Mouse (Mus musculus) MEL (cell line): ENCODE results near the gene Chd6. TPM values are rescaled to one million over a fixed set of nuclear protein-coding genes. Genes with fewer than 3 reads are reported as not detected.

Experiments used
- DNase-seq: peaks from one replicate; pipeline ENCODE4 v3.0.0; 2011; ENCODE audit warnings: low read depth, low spot score
- H3K27ac ChIP-seq: 2 replicates; pipeline ENCODE4 v1.5.1; 2012; ENCODE audit warnings: low read depth, mild to moderate bottlenecking, control low read depth, low read length, moderate library complexity; ENCODE audit not compliant: control insufficient read depth
- H3K27me3 ChIP-seq, 2 experiments: fragments of 150-350 bp in 1 of 2; sonication (generic) in 1 of 2; 2 replicates each; pipeline ENCODE4 v1.6.1; 2012; ENCODE audit warnings: low read length in 2 of 2, mild to moderate bottlenecking in 2 of 2, improper control_type of control experiment in 1 of 2, moderate library complexity in 1 of 2; ENCODE audit not compliant: insufficient read depth in 2 of 2, control insufficient read depth in 1 of 2
- H3K36me3 ChIP-seq, 2 experiments: 2 replicates each; pipeline ENCODE4 v1.6.1; 2012 to 2014; ENCODE audit warnings: low read length in 2 of 2, improper control_type of control experiment in 1 of 2, inconsistent platforms in 1 of 2, mild to moderate bottlenecking in 1 of 2; ENCODE audit not compliant: insufficient read depth in 2 of 2, control insufficient read depth in 1 of 2
- H3K4me1 ChIP-seq, 2 experiments: fragments of 150-350 bp in 1 of 2; sonication (generic) in 1 of 2; 2 replicates each; pipeline ENCODE4 v1.6.1; 2012; ENCODE audit warnings: low read length in 2 of 2, improper control_type of control experiment in 1 of 2, mild to moderate bottlenecking in 1 of 2; ENCODE audit not compliant: insufficient read depth in 2 of 2, control insufficient read depth in 1 of 2
- H3K4me3 ChIP-seq, 2 experiments: fragments of 150-350 bp in 1 of 2; sonication (generic) in 1 of 2; 2 replicates each; pipeline ENCODE4 v1.5.1; 2012; ENCODE audit warnings: low read depth in 2 of 2, low read length in 2 of 2, mild to moderate bottlenecking in 2 of 2, moderate library complexity in 2 of 2, control low read depth in 1 of 2, improper control_type of control experiment in 1 of 2; ENCODE audit not compliant: control insufficient read depth in 1 of 2, insufficient read depth in 1 of 2
- H3K79me2 ChIP-seq: 2 replicates; pipeline ENCODE4 v1.6.1; 2012; ENCODE audit warnings: mild to moderate bottlenecking, low read length, moderate library complexity; ENCODE audit not compliant: control insufficient read depth, poor library complexity, insufficient read depth
- H3K9ac ChIP-seq: 2 replicates; pipeline ENCODE4 v1.6.1; 2012; ENCODE audit warnings: low read depth, mild to moderate bottlenecking, control low read depth, low read length, moderate library complexity; ENCODE audit not compliant: control insufficient read depth, poor library complexity, severe bottlenecking
- H3K9me3 ChIP-seq: fragments of 150-350 bp; sonication (generic); replicated peaks from 2 replicates; pipeline ENCODE4 v1.6.1; 2012; ENCODE audit warnings: mild to moderate bottlenecking, low read length, improper control_type of control experiment, moderate library complexity; ENCODE audit not compliant: insufficient read depth
- ELF1 ChIP-seq: IDR thresholded peaks from 2 replicates; pipeline ENCODE4 v1.6.1; 2014; ENCODE audit warnings: low read depth, mild to moderate bottlenecking, inconsistent platforms, low read length, improper control_type of control experiment, moderate library complexity
- GATA1 ChIP-seq: IDR thresholded peaks from 2 replicates; pipeline ENCODE4 v1.6.1; 2011; ENCODE audit warnings: low read depth, low read length, improper control_type of control experiment
- HCFC1 ChIP-seq: IDR thresholded peaks from 2 replicates; pipeline ENCODE4 v1.6.1; 2012; ENCODE audit warnings: low read depth, mild to moderate bottlenecking, inconsistent platforms, low read length, improper control_type of control experiment, moderate library complexity
- KAT2A ChIP-seq: conservative IDR thresholded peaks from 2 replicates; pipeline ENCODE4 v1.6.1; 2012; ENCODE audit warnings: low read depth, low read length, improper control_type of control experiment, inconsistent platforms
- MXI1 ChIP-seq: IDR thresholded peaks from 2 replicates; pipeline ENCODE4 v1.6.1; 2011; ENCODE audit warnings: mild to moderate bottlenecking, low read depth, low read length, improper control_type of control experiment
- MYB ChIP-seq: IDR thresholded peaks from 2 replicates; pipeline ENCODE4 v1.6.1; 2011; ENCODE audit warnings: mild to moderate bottlenecking, low read depth, low read length, improper control_type of control experiment
- MYC ChIP-seq: IDR thresholded peaks from 2 replicates; pipeline ENCODE4 v1.6.1; 2011; ENCODE audit warnings: low read depth, mild to moderate bottlenecking, low read length, improper control_type of control experiment, moderate library complexity
- POLR2AphosphoS2 ChIP-seq: IDR thresholded peaks from 2 replicates; pipeline ENCODE4 v1.6.1; 2011; ENCODE audit warnings: low read length, improper control_type of control experiment
- RAD21 ChIP-seq: IDR thresholded peaks from 2 replicates; pipeline ENCODE4 v1.6.1; 2011; ENCODE audit warnings: mild to moderate bottlenecking, low read depth, low read length, improper control_type of control experiment
- SIN3A ChIP-seq: IDR thresholded peaks from 2 replicates; pipeline ENCODE4 v1.6.1; 2012; ENCODE audit warnings: low read length, improper control_type of control experiment, inconsistent platforms
- TCF12 ChIP-seq: IDR thresholded peaks from 2 replicates; pipeline ENCODE4 v1.6.1; 2014; ENCODE audit warnings: low read depth, mild to moderate bottlenecking, inconsistent platforms, low read length, improper control_type of control experiment, moderate library complexity
- UBTF ChIP-seq: IDR thresholded peaks from 2 replicates; pipeline ENCODE4 v1.6.1; 2012; ENCODE audit warnings: low read depth, mild to moderate bottlenecking, inconsistent platforms, low read length, improper control_type of control experiment, moderate library complexity, borderline replicate concordance; ENCODE audit not compliant: insufficient read depth
- USF2 ChIP-seq, 2 experiments: IDR thresholded peaks; 2 replicates each; pipeline ENCODE4 v1.6.1; 2011 to 2012; ENCODE audit warnings: improper control_type of control experiment in 2 of 2, low read length in 2 of 2, borderline replicate concordance in 1 of 2, inconsistent platforms in 1 of 2, low read depth in 1 of 2, mild to moderate bottlenecking in 1 of 2; ENCODE audit not compliant: insufficient read depth in 1 of 2
- ZC3H11A ChIP-seq: IDR thresholded peaks from 2 replicates; pipeline ENCODE4 v1.6.1; 2012; ENCODE audit warnings: low read depth, mild to moderate bottlenecking, inconsistent platforms, low read length, improper control_type of control experiment
- ZMIZ1 ChIP-seq: IDR thresholded peaks from 2 replicates; pipeline ENCODE4 v1.6.1; 2012; ENCODE audit warnings: low read depth, mild to moderate bottlenecking, inconsistent platforms, low read length, improper control_type of control experiment, moderate library complexity
- ZNF384 ChIP-seq: IDR thresholded peaks from 2 replicates; pipeline ENCODE4 v1.6.1; 2012; ENCODE audit warnings: low read depth, mild to moderate bottlenecking, inconsistent platforms, low read length, improper control_type of control experiment
- polyA plus RNA-seq, 2 experiments: library from polyadenylated mRNA; stranded (reverse) in 1 of 2; unstranded in 1 of 2; fragments of >175 nt in 1 of 2; fragments of >200 nt in 1 of 2; gene quantifications; 2 replicates each; pipeline versions ENCODE4 v1.2.1 to v1.2.4; 2012; ENCODE audit warnings: low replicate concordance in 2 of 2, low read depth in 1 of 2; ENCODE audit not compliant: insufficient read length in 2 of 2, insufficient read depth in 1 of 2, missing spikeins in 1 of 2
- total RNA-seq: library from RNA; depleted of rRNA; stranded (reverse); fragments of 300-350 nt; gene quantifications from 2 replicates; pipeline ENCODE4 v1.2.3, GENCODE M21; 2012

Chd6 gene
- total and polyA plus RNA-seq, 3 experiments: 9.7 to 200 (median 15.4) TPM

DNA sequence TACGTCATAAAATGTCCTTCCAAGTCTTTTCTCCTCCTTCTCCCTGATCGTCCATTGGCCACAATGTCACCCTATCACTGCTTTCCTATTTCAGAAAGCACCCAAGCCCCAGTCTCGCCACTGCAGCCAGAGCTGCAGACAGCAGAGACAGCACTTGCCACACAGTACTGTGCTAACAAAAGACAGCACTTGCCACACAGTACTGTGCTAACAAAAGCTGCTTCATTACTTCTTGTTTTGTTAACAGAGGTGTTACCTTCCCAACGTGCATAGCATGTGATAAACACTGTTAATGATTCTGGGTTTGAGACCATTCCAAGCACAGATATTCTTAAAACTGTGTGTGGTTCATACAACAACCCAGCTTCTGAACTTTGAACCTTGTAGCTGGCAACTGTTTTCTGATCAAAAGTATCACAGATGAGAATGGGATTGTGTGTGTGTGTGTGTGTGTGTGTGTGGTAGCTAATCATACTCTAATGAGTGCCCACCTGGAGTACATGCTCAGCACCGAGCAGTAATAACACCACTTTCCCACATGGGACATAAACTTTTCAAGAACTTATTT is 135.1 kb downstream of the Chd6 start:
- H3K4me3 ChIP-seq: no peak overlapping the region
- peaks cover 16 to 18% of the 10 kb centered on the region in 2 experiments for H3K36me3 ChIP-seq
- DNase-seq: no peak
- H3K27me3 ChIP-seq: no peaks in the 10 kb centered on the region
- TF ChIP-seq UBTF (no peak), ZNF384 (no peak), MXI1 (no peak), ZC3H11A (no peak), ZMIZ1 (no peak)
- H3K27ac ChIP-seq: no peak overlapping the region
- H3K4me1 ChIP-seq: peaks cover 7 to 8% of the 10 kb centered on the region in 2 experiments
- no peak overlapping the region for H3K9ac ChIP-seq
- H3K9me3 ChIP-seq: no peaks in the 10 kb centered on the region
- H3K79me2 ChIP-seq: no peaks in the 10 kb centered on the region

DNA sequence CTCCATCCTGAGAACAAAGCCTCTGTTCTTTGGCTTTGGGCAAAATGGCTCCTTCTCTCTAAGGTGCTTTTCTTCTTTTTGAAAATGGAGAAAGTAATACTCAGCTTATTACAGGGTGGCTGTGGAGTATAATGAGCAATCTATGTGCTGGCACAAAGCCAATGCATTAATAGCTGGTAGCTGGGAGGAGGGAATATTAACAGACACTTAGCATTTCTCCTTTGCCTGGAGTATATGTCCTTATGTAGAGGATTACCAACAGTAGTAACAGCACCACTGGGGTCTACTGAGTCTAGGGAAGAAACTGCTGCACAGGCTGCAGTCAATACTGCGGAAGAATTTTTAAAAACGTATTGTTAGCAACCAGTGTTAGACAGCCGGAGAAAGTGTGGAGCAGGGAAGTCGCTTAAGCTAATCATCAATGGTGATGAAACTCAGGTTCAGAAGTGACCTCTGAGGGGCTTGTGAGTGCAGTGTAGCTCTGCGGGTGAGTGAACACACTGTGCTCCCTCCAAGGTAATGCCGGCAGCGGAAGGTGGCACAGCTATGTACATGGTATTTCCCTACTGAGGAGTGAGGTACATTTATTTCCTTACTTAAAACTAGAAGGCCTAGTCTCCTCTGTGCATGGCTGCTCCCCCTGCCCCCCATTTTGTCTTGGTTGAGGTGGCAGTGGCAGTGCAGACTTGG is 136.6 kb downstream of the Chd6 start:
- no peak overlapping the region for H3K9ac ChIP-seq
- no peaks in the 10 kb centered on the region for H3K79me2 ChIP-seq
- no peaks in the 10 kb centered on the region for H3K27me3 ChIP-seq
- peaks cover 8 to 14% of the 10 kb centered on the region in 2 experiments for H3K36me3 ChIP-seq
- H3K9me3 ChIP-seq: no peaks in the 10 kb centered on the region
- no peak overlapping the region for H3K4me3 ChIP-seq
- DNase-seq: no peak
- no peak for TF ChIP-seq HCFC1
- no peak for TF ChIP-seq RAD21
- TF ChIP-seq USF2 (IDR thresholded peaks at IDR 0.05; ENCODE audit: borderline replicate concordance in 1 of 2, insufficient read depth in 1 of 2, low read depth in 1 of 2, low read length in 2 of 2): no peak
- TF ChIP-seq KAT2A: no peak
- no peak for TF ChIP-seq SIN3A
- no peak for TF ChIP-seq GATA1
- no peak for TF ChIP-seq UBTF
- TF ChIP-seq MYC: no peak
- no peak for TF ChIP-seq MYB
- TF ChIP-seq POLR2AphosphoS2: no peak
- TF ChIP-seq ELF1: no peak
- TF ChIP-seq TCF12: no peak
- peaks cover 0 to 6% of the 10 kb centered on the region in 2 experiments; a peak in 2 of 4 replicates for H3K4me1 ChIP-seq
- H3K27ac ChIP-seq: no peak overlapping the region
